Mouse (Mus musculus): ENCODE measurements at regions not wholly inside any gene's neighbourhood (a gene's known extent, or its start where the extent isn't known, plus 50 kb on each side); places are given as distances from the start of the nearest gene placed in this dataset.
A peak's percentile ranks its signal among the peaks of the same experiment; 100 is the strongest.

- DNase-seq: no peak
These were observed 187.4 kb downstream of the Gpd2 start for GRCm38 (mm10) chr2:57424879-57425278.

GRCm38 (mm10) chr2:57425439-57425838 is 188.0 kb downstream of the Gpd2 start:
- DNase-seq: no peak

GRCm38 (mm10) chr2:57450996-57451770 is 213.7 kb downstream of the Gpd2 start:
- DNase-seq: no peak

- peak; percentile 15 to 39 for DNase-seq
These were observed 216.7 kb downstream of the Gpd2 start for GRCm38 (mm10) chr2:57453896-57454679.

- DNase-seq: no peak
These were observed 222.5 kb downstream of the Gpd2 start for GRCm38 (mm10) chr2:57459901-57460300.

GRCm38 (mm10) chr2:57473873-57474272 is 236.4 kb downstream of the Gpd2 start:
- DNase-seq: no peak

- DNase-seq: no peak
These were observed 254.7 kb downstream of the Gpd2 start for GRCm38 (mm10) chr2:57492116-57492515.

GRCm38 (mm10) chr2:57492914-57493621 is 255.6 kb downstream of the Gpd2 start:
- DNase-seq: no peak

GRCm38 (mm10) chr2:57496315-57496954 is 259.0 kb downstream of the Gpd2 start:
- DNase-seq: no peak

- DNase-seq: no peak
These were observed 260.5 kb downstream of the Gpd2 start for GRCm38 (mm10) chr2:57497933-57498332.

GRCm38 (mm10) chr2:57504678-57505077 is 267.2 kb downstream of the Gpd2 start:
- DNase-seq: no peak

GRCm38 (mm10) chr2:57522465-57522864 is 285.0 kb downstream of the Gpd2 start:
- no peak for DNase-seq

- DNase-seq: no peak
These were observed 285.5 kb downstream of the Gpd2 start for GRCm38 (mm10) chr2:57522983-57523382.

GRCm38 (mm10) chr2:57527966-57528365 is 290.5 kb downstream of the Gpd2 start:
- no peak for DNase-seq

GRCm38 (mm10) chr2:57539842-57540241 is 302.4 kb downstream of the Gpd2 start:
- DNase-seq: no peak

GRCm38 (mm10) chr2:57565258-57565657 is 327.8 kb downstream of the Gpd2 start:
- DNase-seq: no peak

- no peak for DNase-seq
These were observed 328.7 kb downstream of the Gpd2 start for GRCm38 (mm10) chr2:57566103-57566502.

GRCm38 (mm10) chr2:57567183-57567582 is 329.7 kb downstream of the Gpd2 start:
- no peak for DNase-seq

GRCm38 (mm10) chr2:57587065-57587464 is 349.6 kb downstream of the Gpd2 start:
- no peak for DNase-seq

GRCm38 (mm10) chr2:57593558-57593957 is 356.1 kb downstream of the Gpd2 start:
- DNase-seq: no peak

- no peak for DNase-seq
These were observed 360.4 kb downstream of the Gpd2 start for GRCm38 (mm10) chr2:57597694-57598358.

GRCm38 (mm10) chr2:57611599-57611998 is 374.2 kb downstream of the Gpd2 start:
- no peak for DNase-seq

Data from adrenal gland, postnatal 36 days (tissue).